Mouse (Mus musculus): ENCODE data around the gene Creb3l1.

The Creb3l1 gene

DNA sequence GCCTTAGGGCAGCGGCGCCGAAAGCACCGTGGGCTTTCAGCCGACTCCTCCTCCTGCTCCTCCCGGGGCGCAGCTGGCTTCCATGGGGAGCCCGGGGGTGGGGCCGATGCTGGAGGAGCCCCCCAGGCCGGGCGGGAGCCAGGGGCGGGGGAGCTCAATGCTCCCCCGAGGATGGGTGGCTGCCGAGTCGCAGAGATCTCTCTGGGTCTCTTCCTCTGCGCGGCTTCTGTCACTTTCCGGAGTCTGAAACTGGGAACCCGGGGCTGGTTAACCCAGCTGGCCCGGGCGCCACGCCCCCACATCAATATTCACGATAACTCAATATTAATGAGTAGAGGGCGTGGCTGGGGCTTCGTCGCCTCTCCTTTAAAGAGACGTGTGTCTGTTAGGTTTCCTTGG is at the start of gene Creb3l1:
Gene Creb3l1, minus strand, starts transcription at position 229 of the 399 bp plus-strand sequence.
- DNase-seq (ENCODE audit: extremely low read depth, low read depth, low spot score): no peak

DNA sequence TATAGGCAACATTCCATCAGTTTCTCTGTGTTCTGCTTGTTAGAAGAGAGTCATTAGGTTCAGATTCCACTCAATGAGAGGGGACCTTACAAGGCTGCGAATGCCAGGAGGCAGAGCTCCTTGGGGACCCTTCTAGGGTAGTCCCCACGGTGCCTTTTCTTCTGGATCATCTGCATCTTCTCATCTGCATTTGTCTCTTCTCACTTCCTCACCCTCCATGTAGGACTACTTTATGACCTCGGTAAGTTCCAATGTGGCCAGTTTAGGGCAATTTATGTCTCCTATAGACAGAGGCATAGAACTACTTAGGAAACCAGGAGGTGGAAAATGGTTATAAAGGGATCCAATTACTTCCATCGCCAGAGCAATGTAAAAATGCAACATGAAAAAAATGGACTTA is 46.8 kb upstream of the Creb3l1 start:
- DNase-seq (ENCODE audit: extremely low read depth, low read depth, low spot score): no peak

DNA sequence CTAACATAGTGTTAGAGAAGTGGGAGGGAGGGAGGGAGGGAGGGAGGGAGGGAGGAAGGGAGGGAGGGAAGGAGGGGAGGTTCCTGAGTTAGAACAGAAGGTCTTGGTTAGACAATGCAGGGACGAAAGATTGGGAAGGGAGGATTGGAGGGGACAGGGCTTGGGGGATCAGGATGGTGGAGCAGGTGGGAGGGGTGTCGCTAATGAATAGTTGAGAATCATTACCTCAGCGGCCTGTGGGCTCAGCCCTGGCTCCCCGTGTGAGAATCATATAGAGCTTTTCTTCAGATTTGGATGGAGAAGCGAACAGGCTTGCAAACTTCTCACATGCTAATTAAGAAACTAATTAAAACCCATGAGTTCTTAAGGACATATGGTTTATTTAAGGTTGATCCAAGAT is 45.3 kb upstream of the Creb3l1 start:
- DNase-seq (ENCODE audit: extremely low read depth, low read depth, low spot score): no peak

DNA sequence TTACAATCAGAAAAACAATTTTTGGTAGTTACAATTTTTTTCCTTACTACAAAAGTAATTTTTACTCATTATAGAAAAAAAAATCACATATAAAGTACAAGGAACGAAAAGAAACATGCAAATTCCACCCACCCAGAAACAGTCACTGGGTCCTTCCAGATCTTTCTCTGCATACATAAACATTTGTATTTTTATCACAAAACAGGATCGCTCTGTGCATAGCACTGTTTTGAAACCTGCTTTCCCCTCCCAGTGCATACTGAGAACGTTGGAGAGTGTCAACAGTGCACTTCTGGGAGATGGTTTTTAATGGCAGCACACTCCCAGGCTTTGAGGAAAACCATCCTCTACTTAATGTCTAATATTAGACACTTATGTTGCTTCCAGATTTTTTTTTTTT is 43.3 kb upstream of the Creb3l1 start:
- no peak for DNase-seq (ENCODE audit: extremely low read depth, low read depth, low spot score)

DNA sequence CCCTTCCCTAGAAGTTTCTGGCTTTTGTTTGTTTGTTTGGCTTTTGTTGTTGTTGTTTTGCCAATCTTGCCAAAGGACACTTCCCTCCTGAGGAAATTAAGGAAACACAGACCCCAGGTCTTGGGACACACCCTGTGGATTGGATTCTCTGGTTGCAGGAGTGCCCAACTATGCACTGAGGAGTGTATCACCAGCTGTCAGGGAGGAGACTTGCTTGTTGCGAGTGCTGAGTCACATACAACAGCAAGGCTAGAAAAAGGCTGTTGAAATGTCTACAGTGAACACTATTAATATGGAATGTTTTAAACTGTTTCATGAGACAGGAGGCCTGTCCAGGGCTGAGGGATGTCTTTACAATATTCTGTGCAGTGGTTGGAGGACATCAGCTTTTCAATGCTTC is 42.6 kb upstream of the Creb3l1 start:
- DNase-seq (ENCODE audit: extremely low read depth, low read depth, low spot score): no peak

DNA sequence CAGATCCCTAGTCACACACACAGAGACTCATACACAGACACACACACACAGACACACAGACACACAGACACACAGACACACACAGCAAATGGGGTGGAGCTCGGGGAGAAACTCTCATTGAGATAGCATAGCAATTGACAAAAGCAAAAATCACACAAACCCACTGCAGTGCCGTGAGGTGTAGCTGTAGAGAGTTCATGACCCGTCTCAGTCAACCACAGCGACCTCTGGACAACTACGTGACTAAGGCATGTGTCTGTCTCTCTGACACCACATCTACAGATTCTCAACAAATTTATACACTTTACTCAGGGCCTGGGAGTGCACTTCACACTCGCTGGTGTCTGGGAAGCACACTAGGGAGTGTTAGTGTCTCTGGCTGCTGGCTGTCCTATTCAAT is 41.6 kb upstream of the Creb3l1 start:
- DNase-seq (ENCODE audit: extremely low read depth, low read depth, low spot score): no peak

DNA sequence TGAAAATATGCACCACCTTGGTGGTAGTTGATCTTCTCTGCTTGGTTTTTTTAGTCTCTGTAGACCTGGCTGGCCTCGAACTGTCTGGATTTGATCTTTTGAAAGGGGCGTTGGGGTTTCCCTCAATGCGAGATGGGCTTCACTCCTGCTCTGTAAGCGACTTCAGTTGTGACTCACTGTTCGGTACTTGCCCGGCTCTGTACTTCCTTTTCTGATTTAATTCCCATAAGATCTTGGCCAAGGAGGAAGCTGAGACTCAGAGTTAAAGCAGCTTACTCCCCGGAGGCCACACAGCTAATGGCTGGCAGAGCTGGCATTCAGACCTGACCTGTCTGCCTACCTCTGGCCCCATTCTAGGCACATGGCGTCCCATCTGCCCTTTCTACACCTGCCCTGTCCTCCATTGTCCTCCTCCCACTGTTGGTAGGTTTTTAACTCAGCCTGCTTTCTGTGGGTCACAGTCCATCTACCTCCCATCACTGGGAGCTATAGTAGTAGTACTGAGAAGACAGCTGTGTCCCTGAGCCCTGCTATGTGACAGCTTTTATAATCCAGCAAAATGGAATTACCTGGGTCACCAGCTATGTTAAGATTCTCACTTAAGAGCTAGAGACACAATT is 41.1 kb upstream of the Creb3l1 start:
- peak; percentile 40 for DNase-seq (ENCODE audit: extremely low read depth, low read depth, low spot score)

DNA sequence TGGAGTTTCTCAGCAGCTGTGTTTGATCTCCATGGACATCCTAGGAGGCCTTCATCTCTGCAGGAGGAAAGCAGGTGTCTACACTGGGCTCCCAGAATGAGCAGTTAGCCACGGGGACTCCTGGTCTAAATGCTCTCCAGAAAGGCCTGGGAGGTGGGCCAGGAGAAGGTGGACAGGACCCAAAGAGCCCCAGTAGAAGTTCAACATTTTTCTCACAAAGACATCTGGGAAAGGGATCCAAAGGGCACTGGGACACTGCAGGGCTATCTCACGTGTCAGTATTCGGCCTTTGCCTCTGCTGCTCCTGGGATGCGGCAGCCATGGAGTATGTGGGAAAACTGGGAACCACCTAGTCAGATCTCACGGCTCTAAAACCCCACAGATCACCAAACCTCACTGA is 38.8 kb upstream of the Creb3l1 start:
- DNase-seq (ENCODE audit: extremely low read depth, low read depth, low spot score): no peak

DNA sequence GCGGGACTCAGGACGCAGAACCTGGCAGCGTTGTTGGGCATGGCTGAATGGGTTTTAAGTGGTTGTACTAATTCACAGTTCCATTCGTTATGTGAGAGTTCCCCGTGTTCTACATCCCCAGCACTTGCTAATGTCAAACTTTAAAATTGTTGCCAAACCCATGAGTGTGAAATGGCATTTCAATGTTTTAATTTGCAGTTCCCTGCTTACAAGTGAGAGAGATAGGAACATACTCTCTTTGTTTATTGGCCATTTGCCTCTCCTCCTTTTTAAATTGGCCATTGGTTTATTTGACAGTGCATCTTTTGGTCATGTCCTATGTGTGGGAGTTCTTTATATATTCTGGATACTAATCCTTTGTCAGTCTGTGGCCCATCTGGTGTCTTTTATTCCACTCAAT is 37.0 kb upstream of the Creb3l1 start:
- no peak for DNase-seq (ENCODE audit: extremely low read depth, low read depth, low spot score)

DNA sequence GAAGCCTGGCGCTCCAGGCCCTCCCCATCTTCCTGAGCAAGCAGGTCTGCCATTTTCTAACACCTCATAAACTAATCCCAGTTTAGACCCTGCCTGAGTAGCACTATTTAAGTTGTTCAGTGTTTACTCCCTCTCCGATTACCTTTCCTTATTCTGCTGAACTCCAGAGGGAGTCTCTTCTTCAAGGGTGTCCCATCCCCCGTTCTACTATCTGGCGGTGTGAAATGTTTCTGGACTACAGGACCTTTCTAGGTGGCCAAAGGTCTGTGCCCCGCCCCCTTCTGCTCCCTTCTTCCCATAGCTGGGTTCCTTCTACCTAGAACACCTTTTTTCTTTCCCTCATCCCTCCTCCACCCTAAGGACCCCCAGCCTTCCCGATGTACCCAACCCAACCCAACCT is 36.0 kb upstream of the Creb3l1 start:
- DNase-seq (ENCODE audit: extremely low read depth, low read depth, low spot score): no peak

DNA sequence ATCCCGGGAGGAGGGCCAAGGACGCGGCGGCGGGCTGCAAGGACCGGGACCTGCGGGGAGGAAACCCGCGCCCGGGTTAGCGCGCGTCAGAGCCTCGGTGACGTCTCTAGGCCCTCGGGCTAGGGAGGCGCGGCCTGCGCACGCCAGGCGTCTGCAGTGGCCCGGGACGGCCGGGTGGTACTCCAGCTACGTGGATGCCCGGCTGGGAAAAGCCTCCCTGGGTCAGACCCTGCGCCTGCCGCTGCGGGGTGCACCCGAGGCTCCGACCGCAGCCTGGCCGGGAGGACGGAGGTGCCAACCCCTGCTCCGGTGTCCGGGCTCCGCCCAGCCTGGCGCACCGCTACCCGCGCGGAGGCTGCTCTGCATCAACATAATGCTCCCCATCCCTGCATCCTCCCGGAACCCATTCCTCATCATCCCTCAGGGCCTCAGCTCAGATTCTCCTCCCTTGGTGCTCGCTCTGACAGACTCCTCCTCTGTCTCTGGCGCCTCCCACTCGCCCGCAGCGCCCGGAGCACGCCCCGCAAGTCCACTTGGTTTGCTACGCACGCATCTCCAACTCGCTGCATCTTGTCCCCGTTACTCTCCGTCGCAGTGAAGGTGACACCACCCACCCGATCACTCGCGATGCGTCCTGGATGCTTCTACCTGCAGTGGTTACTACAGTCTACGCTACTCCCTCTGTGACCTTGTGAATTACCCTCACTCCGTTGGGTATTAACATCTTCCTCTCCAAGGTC is 35.3 kb upstream of the Creb3l1 start:
- DNase-seq (ENCODE audit: extremely low read depth, low read depth, low spot score): no peak

DNA sequence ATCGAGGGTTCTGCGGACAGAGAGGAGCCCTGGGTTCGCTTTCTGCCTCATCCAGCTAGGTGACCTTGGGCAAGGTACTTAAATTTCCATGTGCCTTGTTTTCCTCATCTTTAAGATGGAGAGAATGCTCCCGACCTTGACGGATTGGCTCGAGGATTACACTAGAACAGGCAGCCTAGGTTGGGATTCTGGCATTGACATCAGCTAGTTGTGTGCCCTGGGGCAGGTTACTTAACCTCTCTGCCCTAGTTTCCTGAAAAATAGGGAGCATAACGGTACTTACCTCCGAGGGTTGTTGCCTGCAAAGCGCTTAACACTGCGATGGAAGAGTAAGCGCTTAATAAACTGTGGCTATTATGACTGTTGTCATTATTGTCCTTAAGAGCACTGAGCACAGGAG is 34.6 kb upstream of the Creb3l1 start:
- DNase-seq (ENCODE audit: extremely low read depth, low read depth, low spot score): no peak

DNA sequence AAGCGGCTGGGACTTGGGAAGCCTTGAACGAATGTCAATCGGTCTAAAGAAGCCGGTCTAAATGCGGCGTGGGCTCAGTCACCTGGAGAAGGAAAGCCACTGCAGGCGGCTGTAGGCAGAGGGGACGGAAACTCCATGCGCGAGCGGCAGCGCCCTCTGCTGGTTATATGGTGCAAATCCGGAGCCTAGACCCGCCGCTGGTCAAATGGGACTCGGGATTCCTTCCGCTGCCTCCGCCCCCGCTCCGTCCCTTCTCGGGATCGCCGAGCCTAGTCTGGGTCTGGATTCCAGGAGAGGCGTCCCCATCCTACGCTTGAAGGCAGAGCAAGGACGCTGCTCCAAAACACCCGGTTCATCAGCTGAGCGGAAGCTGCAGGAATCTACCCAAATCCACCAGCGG is 34.2 kb upstream of the Creb3l1 start:
- no peak for DNase-seq (ENCODE audit: extremely low read depth, low read depth, low spot score)

DNA sequence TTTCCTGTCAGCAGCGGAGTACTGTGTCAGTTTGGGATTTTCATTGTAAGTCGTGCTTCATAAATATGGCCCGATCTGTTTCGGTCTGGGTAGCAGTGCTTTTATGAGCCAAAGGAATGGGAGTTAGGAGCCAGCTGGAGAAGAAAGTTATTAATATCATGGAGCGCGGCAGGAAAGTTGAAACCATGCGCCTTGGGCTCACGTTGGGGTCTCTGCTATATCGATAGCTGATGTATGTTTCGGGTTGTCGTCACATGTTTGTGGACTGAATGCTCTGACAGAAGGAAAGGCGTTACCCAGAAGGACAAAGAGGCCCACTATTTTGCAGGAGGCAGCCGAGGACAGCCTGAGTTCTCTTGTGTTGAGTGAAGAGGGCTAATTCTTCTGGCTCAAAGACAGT is 32.5 kb upstream of the Creb3l1 start:
- DNase-seq (ENCODE audit: extremely low read depth, low read depth, low spot score): no peak

DNA sequence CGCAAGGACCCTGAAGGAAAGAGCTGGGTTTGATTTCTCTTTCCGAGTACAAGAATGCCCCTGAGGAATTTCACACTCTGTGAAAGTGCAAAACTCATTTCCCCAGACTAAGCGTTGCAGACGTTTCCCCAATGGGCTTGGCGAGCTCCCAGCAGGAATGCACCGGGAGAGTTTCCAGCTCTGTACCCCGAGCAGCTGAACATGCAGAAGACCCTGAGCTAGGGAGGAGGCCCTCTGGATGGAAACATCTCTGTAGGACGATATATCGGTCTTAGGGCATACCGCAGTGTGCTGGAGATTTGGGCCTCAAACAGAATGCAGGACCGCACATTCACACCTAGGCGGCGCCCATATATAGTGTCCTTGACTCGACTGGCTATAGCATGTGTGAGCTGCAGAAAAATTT is 31.5 kb upstream of the Creb3l1 start:
- DNase-seq (ENCODE audit: extremely low read depth, low read depth, low spot score): no peak

DNA sequence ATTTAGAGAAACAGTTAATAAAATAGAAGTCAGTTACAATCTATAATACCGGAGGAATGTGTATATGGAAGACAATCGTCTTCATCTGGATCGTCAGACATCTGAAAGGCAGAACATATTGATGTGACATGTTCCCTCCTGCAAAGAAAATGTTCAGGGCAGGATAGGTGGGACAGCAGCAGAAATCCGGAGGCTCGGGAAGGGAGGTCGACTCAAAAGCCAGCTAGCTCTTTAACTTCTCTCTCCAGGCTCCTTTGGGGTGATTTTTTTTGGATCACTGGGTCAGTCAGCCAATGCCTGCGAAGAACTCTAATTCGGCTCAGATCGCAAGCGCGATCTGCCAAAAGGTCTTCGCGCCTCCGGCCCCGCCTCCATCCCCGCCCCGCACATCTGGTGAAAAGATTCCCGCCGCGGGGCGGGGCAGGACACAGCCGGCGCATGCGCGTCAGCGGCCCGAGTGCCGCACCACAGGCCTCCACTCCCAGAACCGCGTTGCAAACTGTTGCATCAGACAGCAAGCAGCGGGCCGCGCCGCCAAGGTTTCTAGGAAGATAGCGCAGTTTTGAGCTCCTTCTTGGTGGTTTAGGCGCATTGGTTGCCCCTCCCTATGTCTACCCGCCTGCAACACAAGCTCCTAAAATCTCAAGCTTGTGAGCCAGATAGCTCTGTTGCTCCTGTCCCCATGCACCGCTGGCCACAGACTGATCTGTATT is 31.0 kb upstream of the Creb3l1 start:
- no peak for DNase-seq (ENCODE audit: extremely low read depth, low read depth, low spot score)

DNA sequence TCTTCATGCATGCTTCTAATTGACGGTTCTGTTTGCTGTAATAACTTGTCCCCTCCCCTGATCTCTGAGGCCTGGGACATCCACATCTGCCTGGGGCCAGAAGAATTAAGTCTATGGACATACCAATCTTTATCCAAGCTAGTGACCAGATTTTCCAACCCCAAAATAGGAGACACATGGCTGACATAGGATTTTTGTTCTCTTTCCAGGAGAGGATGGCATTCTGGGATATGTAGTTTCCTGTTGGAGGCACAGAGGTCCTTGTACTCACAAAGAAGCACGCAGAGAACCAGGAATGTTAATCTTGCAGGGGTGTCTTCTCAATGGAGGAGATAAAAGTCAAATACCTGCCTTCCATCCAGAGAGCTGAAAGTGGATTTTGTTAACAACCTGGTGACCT is 28.5 kb upstream of the Creb3l1 start:
- DNase-seq (ENCODE audit: extremely low read depth, low read depth, low spot score): no peak

DNA sequence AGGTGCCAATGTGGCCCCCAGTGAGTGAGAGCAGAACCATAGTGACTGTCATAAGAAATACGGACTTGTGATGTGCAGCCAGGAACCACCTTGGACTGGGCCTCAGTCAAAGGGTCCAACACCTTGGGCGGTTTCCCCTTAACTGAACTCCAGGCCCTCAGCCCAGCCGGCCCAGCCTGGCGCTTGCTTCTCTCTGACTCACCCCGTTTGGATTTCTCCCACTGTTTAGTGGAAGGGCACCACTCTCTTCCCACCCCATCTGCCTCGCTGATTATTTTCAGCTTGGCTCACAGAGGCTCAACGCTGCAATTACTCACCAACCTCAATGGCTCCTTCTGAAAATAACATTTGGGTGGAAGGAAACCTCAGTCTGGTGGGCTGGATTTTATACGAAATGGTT is 27.9 kb upstream of the Creb3l1 start:
- no peak for DNase-seq (ENCODE audit: extremely low read depth, low read depth, low spot score)

DNA sequence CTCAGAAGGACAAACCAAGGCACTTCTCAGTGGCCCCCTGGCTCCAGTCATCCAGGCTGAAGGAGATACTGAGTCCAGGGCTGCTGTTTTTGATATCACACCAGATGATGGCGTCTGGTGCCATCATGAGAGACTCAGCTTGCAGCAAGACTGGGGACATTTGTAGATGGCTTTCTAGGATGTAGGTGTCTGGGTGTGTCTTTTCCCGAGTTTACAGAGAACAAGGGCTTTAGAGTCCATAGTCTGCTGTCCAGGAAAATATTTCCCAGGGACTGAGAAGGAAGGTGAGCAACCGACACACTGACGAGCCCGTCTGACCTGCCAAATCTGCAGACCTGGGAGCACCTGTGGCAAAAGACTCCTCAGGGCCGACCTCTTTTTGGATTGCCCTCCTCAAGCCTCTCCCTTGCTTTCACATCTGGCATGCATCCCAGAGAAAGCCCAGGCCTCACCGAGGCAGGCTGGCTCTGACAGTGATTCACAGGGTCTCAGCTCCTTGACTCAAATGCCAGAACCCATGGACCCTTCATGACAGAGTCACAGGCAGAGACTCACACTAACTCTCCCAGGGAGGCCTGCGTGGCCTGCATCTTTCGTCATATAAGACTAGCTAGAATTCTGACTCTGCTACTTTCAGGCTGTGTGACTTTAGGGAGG is 23.9 kb upstream of the Creb3l1 start:
- no peak for DNase-seq (ENCODE audit: extremely low read depth, low read depth, low spot score)

DNA sequence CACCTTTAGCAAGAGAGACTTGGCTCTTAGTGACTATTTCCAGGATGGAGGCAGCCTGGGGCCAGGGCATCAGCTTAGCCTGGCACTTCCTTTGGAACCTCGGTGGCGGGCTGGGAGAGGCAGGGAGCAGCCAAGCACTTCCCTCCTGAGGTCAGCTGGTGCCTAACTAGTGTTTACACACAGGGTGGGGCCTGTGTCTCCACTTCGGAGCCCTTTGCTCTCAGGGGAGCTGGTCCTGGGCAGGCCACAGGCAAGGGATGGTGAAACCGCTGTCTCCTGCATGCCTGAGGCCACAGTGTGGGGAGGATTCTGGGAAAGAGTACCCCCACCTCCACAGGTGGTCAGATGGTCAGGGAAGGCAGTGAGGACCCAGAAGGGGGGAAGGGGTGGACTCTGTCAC is 23.3 kb upstream of the Creb3l1 start:
- no peak for DNase-seq (ENCODE audit: extremely low read depth, low read depth, low spot score)

DNA sequence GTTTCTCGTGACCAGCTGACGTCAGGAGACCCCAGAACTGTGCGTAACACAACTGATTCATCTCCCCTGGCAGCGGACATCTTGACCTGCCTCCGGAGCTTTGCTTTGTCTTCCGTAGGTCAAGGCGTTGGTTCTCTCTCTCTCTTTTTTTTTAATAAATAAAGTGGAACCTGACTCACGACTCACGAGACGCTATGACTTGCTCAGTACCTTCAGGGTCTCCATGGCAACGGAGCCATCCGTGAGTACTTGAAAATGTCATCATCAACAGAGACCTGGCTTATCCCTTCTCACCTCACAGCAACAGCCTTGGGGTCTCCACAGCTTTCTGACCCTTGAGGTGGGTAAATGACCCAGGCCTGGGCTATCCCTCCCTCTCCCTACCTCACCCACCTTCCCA is 19.0 kb upstream of the Creb3l1 start:
- no peak for DNase-seq (ENCODE audit: extremely low read depth, low read depth, low spot score)

DNA sequence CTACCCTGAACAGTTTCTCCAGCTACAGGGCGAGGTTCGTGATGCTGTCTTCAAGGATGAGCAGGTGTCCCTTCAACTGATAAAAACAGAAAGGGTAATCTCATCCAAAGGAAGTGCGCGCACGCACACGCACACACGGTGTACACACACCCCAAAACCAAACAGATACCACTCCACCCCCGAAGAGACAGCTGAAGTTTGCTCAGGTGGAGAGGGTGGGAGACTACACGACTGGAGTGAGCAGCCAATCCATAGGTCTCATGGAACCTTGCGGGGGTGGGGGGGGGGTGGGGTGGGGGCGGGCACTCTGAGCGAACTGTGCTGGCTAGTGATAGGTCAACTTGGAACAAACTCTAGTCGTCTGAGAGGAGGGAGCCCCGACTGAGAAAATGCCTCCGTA is 17.2 kb upstream of the Creb3l1 start:
- no peak for DNase-seq (ENCODE audit: extremely low read depth, low read depth, low spot score)

Measured in fat pad, adult 2 months (tissue).